Mouse (Mus musculus): ENCODE results near the gene Thnsl1.

The Thnsl1 gene

GRCm38 (mm10) chr2:21204912-21205830 lies at the start of gene Thnsl1, which contains the start of gene Enkur:
Gene Thnsl1, plus strand, starts transcription at chr2:21205724.
Gene Enkur, minus strand, starts transcription at chr2:21205365.
- DNase-seq (ENCODE audit: low spot score in 2 of 2): peak; percentile 97 to 99

GRCm38 (mm10) chr2:21164296-21164695 lies 41.2 kb upstream of the Thnsl1 start:
- no peak for DNase-seq (ENCODE audit: low spot score in 2 of 2)

- DNase-seq (ENCODE audit: low spot score in 2 of 2): peak in 1 of 2 experiments; percentile 43
Measured at GRCm38 (mm10) chr2:21167916-21168315, 37.6 kb upstream of the Thnsl1 start.

GRCm38 (mm10) chr2:21172797-21173196 lies 32.7 kb upstream of the Thnsl1 start:
- DNase-seq (ENCODE audit: low spot score in 2 of 2): no peak

- no peak for DNase-seq (ENCODE audit: low spot score in 2 of 2)
Measured at GRCm38 (mm10) chr2:21179136-21179535, 26.4 kb upstream of the Thnsl1 start.

- DNase-seq (ENCODE audit: low spot score in 2 of 2): no peak
Measured at GRCm38 (mm10) chr2:21182811-21183210, 22.7 kb upstream of the Thnsl1 start.

- no peak for DNase-seq (ENCODE audit: low spot score in 2 of 2)
Measured at GRCm38 (mm10) chr2:21187576-21187975, 17.9 kb upstream of the Thnsl1 start.

GRCm38 (mm10) chr2:21188610-21189009 lies 16.9 kb upstream of the Thnsl1 start:
- DNase-seq (ENCODE audit: low spot score in 2 of 2): no peak

- DNase-seq (ENCODE audit: low spot score in 2 of 2): no peak
Measured at GRCm38 (mm10) chr2:21191232-21191631, 14.3 kb upstream of the Thnsl1 start.

- no peak for DNase-seq (ENCODE audit: low spot score in 2 of 2)
Measured at GRCm38 (mm10) chr2:21195233-21195632, 10.3 kb upstream of the Thnsl1 start.

GRCm38 (mm10) chr2:21199051-21199450 lies 6.5 kb upstream of the Thnsl1 start:
- no peak for DNase-seq (ENCODE audit: low spot score in 2 of 2)

GRCm38 (mm10) chr2:21202754-21203153 lies 2.8 kb upstream of the Thnsl1 start:
- DNase-seq (ENCODE audit: low spot score in 2 of 2): no peak

GRCm38 (mm10) chr2:21205831-21206159 lies 271 bp downstream of the Thnsl1 start:
- no peak for DNase-seq (ENCODE audit: low spot score in 2 of 2)

GRCm38 (mm10) chr2:21206278-21206677 lies 754 bp downstream of the Thnsl1 start:
- DNase-seq (ENCODE audit: low spot score in 2 of 2): no peak

GRCm38 (mm10) chr2:21211361-21211760 lies 5.8 kb downstream of the Thnsl1 start:
- no peak for DNase-seq (ENCODE audit: low spot score in 2 of 2)

GRCm38 (mm10) chr2:21214322-21214721 lies 8.8 kb downstream of the Thnsl1 start:
- DNase-seq (ENCODE audit: low spot score in 2 of 2): no peak

GRCm38 (mm10) chr2:21215284-21215683 lies 9.8 kb downstream of the Thnsl1 start:
- DNase-seq (ENCODE audit: low spot score in 2 of 2): no peak

- DNase-seq (ENCODE audit: low spot score in 2 of 2): no peak
Measured at GRCm38 (mm10) chr2:21222453-21223384, 17.2 kb downstream of the Thnsl1 start.

GRCm38 (mm10) chr2:21230276-21230675 lies 24.8 kb downstream of the Thnsl1 start:
- DNase-seq (ENCODE audit: low spot score in 2 of 2): no peak

- DNase-seq (ENCODE audit: low spot score in 2 of 2): no peak
Measured at GRCm38 (mm10) chr2:21231147-21231546, 25.6 kb downstream of the Thnsl1 start.

- DNase-seq (ENCODE audit: low spot score in 2 of 2): peak in 1 of 2 experiments; percentile 21
Measured at GRCm38 (mm10) chr2:21234871-21235648, 29.5 kb downstream of the Thnsl1 start.

Measured in urinary bladder, postnatal 4 days (tissue).